Mouse (Mus musculus) layer of hippocampus, adult 9-10 months (tissue): ENCODE measurements at regions not wholly inside any gene's neighbourhood (a gene's known extent, or its start where the extent isn't known, plus 50 kb on each side); places are given as distances from the start of the nearest gene placed in this dataset.

ENCODE experiments used
- DNase-seq: peaks from one replicate; pipeline ENCODE4 v3.0.0; 2022; ENCODE audit warnings: low spot score

DNA sequence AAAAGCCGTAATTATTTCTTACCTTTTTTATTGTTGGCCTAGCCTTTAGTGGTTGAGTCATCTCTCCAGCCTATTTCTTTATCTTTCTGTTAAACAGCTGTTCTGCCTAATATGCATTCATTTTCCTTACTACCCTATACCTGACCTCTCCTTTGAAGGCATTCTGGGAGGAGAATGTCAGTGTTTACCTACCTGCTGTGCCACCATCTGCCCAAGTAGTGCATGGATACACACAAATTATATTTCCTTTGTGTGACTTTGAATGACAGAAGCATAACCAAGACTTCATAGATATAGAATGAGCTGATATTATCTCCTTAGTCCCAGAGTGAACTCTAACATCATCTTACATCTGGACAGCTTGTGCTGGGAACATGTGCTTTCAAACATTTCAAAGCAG lies 293.5 kb upstream of the Tom1l1 start:
- DNase-seq, result no peak

- DNase-seq, result no peak
Measured at GRCm38 (mm10) chr11:90978234-90978633, 290.1 kb upstream of the Tom1l1 start.

GRCm38 (mm10) chr11:90941076-90941475 lies 252.9 kb upstream of the Tom1l1 start:
- no peak for DNase-seq

DNA sequence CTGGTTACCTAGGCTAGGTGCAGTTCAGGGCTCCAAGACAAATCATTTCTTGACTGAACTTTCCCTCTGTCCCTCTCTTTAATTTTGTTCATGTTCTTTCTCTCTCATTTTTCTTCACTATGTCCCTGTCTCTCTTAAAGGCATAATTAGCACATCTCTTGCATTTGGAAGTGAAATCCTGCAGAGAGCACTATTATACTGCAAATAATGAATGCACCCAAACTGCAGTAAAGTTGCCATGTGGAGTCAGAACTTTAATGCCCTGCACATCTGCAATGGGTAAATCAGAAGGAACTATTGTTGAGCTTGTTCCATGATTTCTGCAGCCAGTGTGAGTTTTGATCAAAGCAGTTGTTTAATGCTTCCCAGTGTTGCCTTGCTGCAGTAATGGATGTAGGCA lies 237.6 kb upstream of the Tom1l1 start:
- DNase-seq, result no peak

DNA sequence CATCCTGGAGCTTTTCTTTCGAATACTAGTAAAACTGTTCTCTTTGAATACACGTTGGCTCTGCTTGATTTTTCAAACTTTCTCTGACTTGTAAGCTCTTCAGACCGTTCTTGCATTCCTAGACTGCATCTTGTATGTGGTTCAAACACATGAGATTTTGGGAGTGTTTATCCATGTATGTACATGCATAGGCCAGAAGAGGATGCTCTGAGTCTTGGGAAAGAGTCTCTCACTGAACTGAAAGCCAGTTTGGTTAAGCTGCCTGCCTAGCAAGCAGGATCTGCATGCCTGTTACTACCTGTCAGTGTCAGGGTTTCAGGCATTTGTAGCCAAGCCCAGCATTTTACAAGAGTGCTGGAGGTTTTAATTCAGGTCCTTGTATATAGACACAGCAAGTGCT lies 229.6 kb upstream of the Tom1l1 start:
- DNase-seq, result no peak

- DNase-seq, result no peak
Measured at GRCm38 (mm10) chr11:90894236-90894635, 206.1 kb upstream of the Tom1l1 start.

DNA sequence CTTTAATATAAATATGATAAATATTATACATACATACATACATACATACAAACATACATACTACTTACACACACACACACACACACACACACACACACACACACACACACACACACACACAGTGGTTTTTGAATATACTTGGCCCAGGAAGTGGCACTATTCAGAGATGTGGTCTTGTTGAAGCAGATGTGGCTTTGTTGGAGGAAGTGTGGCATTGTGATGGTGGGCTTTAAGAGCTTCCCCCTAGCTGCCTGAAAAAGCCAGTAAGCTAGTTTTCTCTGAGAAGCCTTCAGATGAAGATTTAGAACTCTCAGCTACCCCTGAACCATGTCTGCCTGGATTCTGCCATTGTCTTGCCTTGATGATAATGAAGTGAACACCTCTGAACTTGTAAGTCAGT lies 185.0 kb upstream of the Tom1l1 start:
- no peak for DNase-seq

- peak; percentile 35 for DNase-seq
Measured at GRCm38 (mm10) chr11:90871686-90872085, 183.5 kb upstream of the Tom1l1 start.

GRCm38 (mm10) chr11:90863981-90864760 lies 176.0 kb upstream of the Tom1l1 start:
- DNase-seq, result no peak

- DNase-seq, result no peak
Measured at GRCm38 (mm10) chr11:90855731-90856130, 167.6 kb upstream of the Tom1l1 start.

- DNase-seq, result no peak
Measured at GRCm38 (mm10) chr11:90855324-90855723, 167.2 kb upstream of the Tom1l1 start.

DNA sequence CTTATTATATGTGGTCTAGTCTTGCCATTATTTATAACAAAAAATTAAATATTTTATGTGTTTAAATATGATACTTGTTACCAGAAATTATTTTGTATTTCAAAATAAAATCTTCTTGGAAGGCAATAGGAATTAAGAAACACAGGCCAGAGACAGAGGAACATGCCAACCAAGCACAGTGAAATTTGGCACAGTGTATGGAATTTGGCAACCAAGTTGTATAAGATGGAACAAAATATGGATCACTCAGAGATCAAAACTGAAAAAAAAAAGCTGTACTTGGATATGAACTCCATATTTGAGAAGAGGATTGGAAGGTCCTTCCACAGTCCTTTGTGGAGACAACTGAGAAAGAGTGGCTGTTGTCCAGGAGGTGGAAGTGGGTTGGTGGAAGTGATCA lies 163.1 kb upstream of the Tom1l1 start:
- DNase-seq, result no peak

DNA sequence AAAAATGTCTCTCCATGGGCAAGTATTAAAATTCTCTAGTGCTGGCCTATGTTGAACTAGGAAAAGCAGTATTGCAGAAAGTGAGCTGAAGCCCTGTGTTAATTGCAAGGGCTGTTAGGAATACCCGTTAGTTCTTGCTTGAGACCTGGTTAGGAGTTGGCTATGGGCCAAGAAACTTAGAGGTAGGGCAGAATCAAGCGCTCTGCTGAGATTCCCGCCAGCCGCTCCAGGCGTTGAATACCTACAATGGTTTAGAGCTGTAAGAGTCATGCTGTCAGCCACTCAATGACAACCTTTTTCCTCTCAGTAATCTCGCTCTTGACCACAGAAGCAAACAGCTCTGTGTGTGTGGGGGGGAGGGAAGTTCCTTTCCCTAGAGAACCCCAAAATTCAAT lies 156.8 kb upstream of the Tom1l1 start:
- no peak for DNase-seq

- no peak for DNase-seq
Measured at GRCm38 (mm10) chr11:90844266-90844924, 156.2 kb upstream of the Tom1l1 start.

DNA sequence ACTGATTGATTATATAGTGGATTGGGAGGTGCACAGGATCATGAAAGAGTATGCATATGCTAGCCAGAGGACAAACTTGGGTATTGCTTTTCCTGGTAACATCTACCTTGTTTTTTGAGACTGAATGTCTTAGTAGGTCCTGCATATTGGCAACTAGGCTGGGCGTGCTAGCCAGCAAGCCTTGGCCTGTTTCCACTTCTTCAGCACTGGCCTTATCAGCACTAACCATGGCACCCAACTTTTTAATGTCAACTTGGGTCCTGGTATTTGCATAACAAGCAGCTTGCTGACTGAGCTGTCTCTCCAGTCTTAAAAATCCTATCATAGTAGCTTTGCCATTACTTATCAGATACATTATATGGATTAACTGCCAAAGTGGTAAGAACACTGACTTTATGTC lies 150.0 kb upstream of the Tom1l1 start:
- no peak for DNase-seq

- DNase-seq, result no peak
Measured at GRCm38 (mm10) chr11:90824761-90825160, 136.6 kb upstream of the Tom1l1 start.

GRCm38 (mm10) chr11:90816727-90817126 lies 128.6 kb upstream of the Tom1l1 start:
- no peak for DNase-seq

GRCm38 (mm10) chr11:90814471-90814870 lies 126.3 kb upstream of the Tom1l1 start:
- no peak for DNase-seq

- no peak for DNase-seq
Measured at GRCm38 (mm10) chr11:90812971-90813370, 124.8 kb upstream of the Tom1l1 start.

DNA sequence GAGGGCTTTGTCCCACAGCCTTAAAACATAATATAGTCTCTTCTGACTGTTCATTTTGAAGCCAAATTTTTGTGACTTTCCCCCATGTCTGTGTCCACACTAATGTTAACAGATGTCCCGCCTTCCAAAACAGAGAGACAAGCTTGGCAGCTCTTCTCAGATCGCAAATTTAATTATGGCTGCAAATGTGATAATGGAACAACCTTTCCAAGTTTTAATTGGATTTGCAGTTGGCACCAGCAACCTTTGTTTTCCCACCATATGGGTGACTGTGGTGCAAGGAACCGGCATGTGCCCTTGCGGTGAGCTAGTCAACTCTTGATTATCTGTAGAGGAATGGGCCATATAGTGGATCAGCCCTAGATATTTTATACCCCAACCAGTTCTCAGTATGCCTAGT lies 124.4 kb upstream of the Tom1l1 start:
- peak; percentile 24 for DNase-seq

DNA sequence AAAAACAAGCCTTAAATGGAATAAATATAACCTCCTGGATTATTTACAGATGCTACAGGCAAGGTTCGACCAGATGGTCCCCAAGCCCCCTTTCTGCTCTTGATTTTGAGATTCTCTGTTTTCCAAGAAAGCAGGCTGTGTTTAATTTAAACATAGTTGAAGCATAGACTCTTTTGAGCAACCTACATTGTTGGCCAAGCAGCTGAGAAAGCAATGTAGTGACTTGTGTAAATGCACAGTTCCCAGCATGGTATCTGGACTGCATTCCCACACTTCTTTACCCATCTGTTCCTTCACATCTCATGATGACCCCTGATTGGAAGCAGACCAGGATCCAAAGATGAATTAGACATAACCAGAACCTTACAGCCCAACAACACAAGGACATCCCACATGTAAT lies 120.3 kb upstream of the Tom1l1 start:
- DNase-seq, result no peak

DNA sequence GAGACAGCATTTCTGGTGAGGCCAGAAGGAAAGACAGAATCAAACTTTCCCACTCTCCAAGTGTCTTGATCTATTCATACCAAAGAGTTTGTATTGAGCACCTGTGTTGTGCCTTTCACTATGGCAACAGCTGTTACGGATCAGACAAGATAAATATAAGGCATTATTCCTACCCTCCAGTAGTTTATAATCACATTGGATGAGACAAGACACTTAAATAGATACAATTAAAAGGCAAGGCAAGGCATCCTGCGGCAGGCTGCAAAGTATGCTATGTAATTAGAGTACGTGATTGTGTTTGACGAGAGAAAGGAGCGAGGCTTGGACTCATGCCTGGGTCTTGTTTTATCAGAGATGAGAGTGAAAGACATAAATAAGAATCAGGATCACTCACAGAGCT lies 119.2 kb upstream of the Tom1l1 start:
- DNase-seq, result no peak

- no peak for DNase-seq
Measured at GRCm38 (mm10) chr11:90802569-90803363, 114.6 kb upstream of the Tom1l1 start.
